Mouse (Mus musculus) common myeloid progenitor, adult 5-6 weeks (primary cell): ENCODE results near the gene Arhgap11a. TPM values are rescaled to one million over a fixed set of nuclear protein-coding genes. Genes with fewer than 3 reads are reported as not detected.

Experiments used
- ATAC-seq: replicated peaks from 2 replicates; pipeline ENCODE4 v1.8.0; 2016; ENCODE audit warnings: low read depth, mild to moderate bottlenecking, moderate TSS enrichment, inconsistent platforms; ENCODE audit not compliant: poor library complexity, severe bottlenecking
- total RNA-seq: library from RNA; stranded (forward); fragments of 200-1000, 187-1606 nt; gene quantifications from 2 replicates; pipeline ENCODE4 v1.2.3, GENCODE M21; 2017

Arhgap11a gene
- total RNA-seq = 40.6 and 55.4 TPM in 2 replicates

DNA sequence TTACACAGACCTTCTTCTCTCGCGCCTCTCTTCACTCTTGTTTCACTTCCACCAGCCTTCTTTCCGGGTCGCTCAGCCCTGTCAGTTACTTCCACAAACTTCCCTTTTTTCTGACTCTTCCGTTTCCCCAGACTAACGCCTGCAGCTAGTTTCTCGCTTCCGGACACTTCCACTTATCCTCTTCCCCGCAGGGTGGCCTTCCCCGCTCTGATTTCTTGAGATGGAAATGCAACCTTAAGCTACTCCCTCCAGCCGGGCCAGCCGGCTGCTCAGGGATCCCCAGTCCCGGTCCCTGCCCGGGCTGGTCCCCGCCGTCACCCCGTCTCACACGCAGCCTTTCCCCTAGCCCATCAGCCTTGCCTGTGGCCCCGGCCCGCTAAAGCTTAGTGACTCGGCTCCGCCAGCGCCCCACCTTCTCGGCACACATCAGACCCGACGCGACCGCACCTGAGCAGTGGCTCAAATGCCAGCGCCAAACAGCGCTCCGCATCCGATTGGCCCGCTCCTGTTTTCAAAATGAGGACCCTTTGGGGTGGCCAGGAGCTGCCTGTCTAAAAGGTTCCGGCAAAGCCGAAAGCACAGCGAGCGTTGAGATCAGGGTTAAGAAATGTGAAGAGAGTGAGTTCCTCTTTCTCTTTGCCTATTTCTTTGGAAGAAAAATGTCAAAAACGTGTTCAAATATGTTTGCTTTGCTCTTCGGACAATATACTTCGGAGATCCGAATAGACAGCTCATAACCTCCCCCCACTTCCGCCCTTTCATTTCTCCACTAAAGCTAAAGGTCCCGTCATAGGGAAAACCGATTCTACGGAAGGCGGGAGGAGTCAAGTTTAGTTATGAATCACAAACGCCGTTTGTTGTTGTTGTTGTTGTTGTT is at the start of gene Arhgap11a:
Gene Arhgap11a (minus strand): TSS at position 417 of the 877 bp plus-strand sequence.
- peak; percentile 84 for ATAC-seq

DNA sequence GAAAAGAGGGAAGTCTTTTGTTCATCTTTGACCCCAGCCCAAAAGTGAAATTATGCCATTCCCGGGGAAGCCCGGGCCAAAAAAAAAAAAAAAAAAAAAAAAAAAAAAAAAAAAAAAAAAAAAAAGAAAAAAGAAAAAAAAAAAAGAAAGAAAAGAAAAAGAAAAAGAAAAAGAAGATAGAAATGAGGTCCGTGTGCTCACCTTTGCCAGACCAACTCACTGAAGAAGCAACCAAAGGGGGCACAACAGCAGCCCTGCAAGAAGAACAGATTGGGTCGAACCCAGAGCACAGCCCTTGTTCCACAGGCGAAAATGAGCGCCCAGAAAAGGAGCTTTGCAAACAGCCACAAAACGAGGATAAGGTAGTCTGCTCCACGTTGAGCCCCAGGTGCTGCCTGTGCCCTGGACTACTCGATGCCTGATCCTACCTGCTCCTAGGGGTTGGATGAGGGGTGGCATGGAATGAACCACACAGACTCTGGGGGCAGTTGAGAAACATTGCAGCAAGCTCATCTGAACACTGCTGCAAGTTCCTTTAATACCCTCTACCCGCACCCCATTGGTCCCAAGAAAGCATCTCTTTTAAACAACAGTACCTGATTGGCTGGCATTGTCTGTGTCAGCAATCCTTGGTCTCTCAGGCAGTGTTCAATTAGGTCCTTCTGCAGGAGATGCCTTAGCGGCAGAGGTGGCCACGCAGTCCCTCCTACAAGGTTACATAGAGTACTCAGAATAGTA is 45.1 kb upstream of the Arhgap11a start:
- ATAC-seq = no peak

- no peak for ATAC-seq
Measured at GRCm38 (mm10) chr2:113887166-113887565, 38.7 kb upstream of the Arhgap11a start.

DNA sequence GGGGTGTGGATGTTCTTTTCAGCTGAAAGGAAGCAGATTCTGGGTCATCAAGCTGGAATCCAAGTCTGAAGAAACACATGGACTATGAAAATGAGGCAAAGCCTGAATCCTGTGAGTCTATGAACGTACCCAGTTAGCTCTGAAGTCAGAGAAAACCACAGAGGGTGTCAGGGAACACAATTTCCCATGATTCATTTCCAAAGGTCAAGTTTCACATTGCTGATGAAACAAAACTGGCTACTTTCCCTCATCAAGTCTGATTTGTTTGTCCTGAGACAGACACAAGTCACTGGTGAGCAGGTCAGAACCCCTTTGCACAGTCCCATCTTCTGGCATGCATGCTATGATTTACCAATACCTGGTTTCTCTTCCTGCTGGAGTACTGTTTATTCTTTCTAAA is 37.6 kb upstream of the Arhgap11a start:
- ATAC-seq = no peak

GRCm38 (mm10) chr2:113870115-113870514 is 21.7 kb upstream of the Arhgap11a start:
- ATAC-seq = 0 out of 2 replicates have a peak, but pooled peaks have one; percentile 39

DNA sequence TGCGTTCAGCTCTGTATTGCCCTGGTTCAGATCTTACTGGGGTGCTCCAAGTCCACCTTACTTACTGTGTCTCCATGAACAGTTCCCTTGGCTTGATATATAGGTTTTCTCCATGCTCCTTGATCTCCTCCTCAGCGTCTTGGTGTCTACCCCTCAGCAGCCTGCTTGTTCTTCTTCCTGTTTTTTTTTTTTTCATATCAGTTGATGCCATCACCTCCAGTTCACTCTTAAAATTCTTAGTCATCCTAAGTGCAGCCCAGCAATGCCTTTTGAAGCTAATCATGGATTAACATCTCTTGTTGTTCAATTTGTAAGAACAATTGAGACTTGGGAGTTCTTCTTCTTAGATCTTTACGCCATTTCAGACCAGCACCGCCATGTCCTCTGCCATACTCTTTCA is 19.9 kb upstream of the Arhgap11a start:
- no peak for ATAC-seq

- ATAC-seq = peak; percentile 62; the same call in 1 of the 2 replicates
Measured at GRCm38 (mm10) chr2:113866155-113866554, 17.7 kb upstream of the Arhgap11a start.

GRCm38 (mm10) chr2:113849141-113849540 is 680 bp upstream of the Arhgap11a start:
- peak; percentile 10; the same call in 1 of the 2 replicates for ATAC-seq

GRCm38 (mm10) chr2:113847678-113848244 is 700 bp downstream of the Arhgap11a start:
- no peak for ATAC-seq

DNA sequence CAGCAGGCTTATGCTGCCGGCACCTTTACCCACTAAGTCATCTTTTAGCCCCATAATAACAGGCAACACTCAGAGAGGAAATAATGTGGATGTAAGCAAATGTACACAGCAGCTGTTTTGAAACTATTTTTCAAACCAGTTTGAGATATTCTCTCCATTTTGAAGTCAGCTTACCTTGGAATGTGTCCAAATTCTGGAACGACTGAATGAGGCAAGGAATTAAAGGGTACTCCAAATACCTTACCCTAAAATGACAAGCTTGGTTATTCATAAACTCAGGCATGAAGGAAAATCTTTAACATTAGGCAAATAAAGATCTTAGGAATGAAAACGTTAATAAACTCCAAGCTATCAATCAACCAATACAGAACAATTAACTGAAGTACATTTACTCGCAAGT is 3.4 kb downstream of the Arhgap11a start:
- no peak for ATAC-seq

- no peak for ATAC-seq
Measured at GRCm38 (mm10) chr2:113841656-113842437, 6.6 kb downstream of the Arhgap11a start.

- no peak for ATAC-seq
Measured at GRCm38 (mm10) chr2:113839488-113839887, 9.0 kb downstream of the Arhgap11a start.

- no peak for ATAC-seq
Measured at GRCm38 (mm10) chr2:113835219-113835618, 13.2 kb downstream of the Arhgap11a start.

GRCm38 (mm10) chr2:113828943-113829882 is 19.2 kb downstream of the Arhgap11a start, which contains the start of gene Scg5:
TSS of gene Scg5 (minus strand) at chr2:113829121.
- ATAC-seq = no peak

DNA sequence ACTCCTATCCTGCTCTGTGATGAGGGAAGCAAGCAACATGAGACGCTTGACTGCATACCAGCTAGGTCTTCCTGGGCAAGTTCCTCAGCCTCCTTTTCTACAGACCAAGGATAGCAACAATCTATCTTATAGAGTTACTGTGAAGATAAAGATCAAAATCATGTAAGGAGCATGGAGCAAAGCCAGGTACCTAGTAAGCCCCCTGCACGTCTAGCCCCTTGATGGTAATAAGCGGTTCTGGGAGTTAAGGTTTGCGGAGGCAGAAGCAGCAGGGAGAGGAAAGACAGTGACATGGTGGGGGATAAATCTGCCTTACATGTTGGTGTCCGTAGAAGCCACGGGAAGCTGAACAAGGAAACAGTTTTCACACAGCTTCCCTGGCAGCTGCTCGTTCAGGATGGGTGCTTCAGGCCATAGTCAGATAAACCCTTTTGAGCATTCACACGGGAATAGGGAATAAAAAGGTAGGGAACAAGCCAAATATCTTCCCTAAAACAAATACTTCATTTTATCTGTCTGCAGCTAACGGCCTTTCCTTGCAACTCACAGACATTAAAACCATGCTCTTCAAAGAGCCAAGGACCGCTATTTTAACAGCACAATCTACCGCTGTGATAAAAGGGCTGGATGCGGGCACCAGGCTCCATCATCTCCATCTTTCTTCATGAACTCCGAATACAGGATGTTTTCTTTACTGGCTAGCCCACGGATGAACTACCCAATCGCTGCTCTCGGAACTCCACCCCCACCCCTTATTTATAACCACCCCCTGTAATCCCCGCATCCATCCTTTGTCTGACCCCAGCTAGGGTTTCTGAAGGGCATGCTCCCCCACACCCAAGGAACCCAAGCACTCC is 20.1 kb downstream of the Arhgap11a start:
- no peak for ATAC-seq

- peak; percentile 70 for ATAC-seq
Measured at GRCm38 (mm10) chr2:113823909-113824308, 24.6 kb downstream of the Arhgap11a start.

DNA sequence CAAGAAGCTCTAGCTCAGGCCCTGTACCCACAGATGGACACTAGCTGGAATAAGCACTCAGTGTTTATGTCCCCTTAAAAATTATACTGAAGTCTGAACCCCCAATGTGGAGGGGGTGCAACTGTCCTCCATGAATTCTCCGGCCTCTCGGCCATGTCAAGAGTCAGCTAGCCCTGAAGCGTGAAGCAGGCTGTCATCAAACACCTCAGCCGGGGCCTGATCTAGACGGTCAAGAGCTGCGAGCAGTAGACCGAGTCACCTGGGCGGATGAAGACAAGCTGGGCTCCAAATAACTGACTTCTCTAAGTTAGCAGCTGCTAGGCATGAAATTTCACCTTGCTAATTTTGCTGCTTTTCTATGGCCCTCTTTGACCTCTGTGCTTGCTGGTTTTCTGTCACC is 26.1 kb downstream of the Arhgap11a start:
- ATAC-seq = no peak

DNA sequence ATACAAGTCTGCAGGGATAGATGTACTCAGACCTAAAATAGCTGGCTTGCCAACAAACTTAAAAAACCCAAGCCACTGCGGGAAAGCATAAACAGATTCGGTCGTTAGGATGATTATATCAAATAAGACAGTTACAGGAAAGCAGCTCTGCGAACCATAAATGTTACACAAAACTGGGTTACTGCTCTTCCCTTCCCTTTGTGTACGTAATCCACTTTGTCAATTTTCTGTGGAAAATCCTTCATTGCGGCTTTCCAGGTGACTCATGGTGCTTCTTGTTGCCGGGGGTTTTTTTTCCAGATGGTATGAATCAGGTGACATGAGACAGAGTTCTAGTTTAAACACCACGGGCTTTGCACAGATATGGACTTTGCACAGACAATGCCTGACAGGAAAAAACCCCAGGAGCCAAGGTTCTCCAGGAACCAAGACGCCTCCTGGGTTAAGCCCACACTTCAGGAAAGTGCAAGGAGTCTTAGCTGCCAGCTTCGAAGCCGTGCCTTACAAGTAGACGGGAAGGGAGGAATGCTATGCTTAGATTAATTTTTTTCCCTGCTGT is 27.2 kb downstream of the Arhgap11a start:
- no peak for ATAC-seq
